Mouse (Mus musculus) bone marrow macrophage, adult 2 months (primary cell): Measurements from ENCODE around the gene Trappc6a.
A peak's percentile ranks its signal among the peaks of the same experiment; 100 is the strongest.

ENCODE experiments used
- CTCF ChIP-seq: IDR thresholded peaks from 2 replicates; pipeline ENCODE4 v1.5.1; 2012; ENCODE audit warnings: low read depth, mild to moderate bottlenecking, low read length, moderate library complexity
- POLR2A ChIP-seq: IDR thresholded peaks from 2 replicates; pipeline ENCODE4 v1.6.1; 2012; ENCODE audit warnings: mild to moderate bottlenecking, low read depth, low read length, borderline replicate concordance

- TF ChIP-seq CTCF (no peak), POLR2A (0 out of 2 replicates have a peak, but pooled peaks have one; percentile 46)
Measured at GRCm38 (mm10) chr7:19458591-19459111, 49.5 kb upstream of the Trappc6a start, which contains the start of gene Mark4.
